Mouse (Mus musculus) heart, postnatal 10 days (tissue): Measurements from ENCODE around the gene Tpk1. TPM values are rescaled to one million over a fixed set of nuclear protein-coding genes. Genes with fewer than 3 reads are reported as not detected.

Source experiments
- DNase-seq, 2 experiments: peaks; one replicate each; pipeline ENCODE4 v3.0.0; 2021
- intact Hi-C: fragments of 180-260 bp; cut with DNase I; formaldehyde crosslinking; loops from one replicate; pipeline ENCODE4 v1.15.1; 2025
- total RNA-seq, 2 experiments: library from RNA; stranded (reverse); gene quantifications; 2 replicates each; pipeline ENCODE4 v1.2.3; 2021

Tpk1 gene
- total RNA-seq, 2 experiments from 2014 or later: 4.8 to 5.4 TPM

DNA sequence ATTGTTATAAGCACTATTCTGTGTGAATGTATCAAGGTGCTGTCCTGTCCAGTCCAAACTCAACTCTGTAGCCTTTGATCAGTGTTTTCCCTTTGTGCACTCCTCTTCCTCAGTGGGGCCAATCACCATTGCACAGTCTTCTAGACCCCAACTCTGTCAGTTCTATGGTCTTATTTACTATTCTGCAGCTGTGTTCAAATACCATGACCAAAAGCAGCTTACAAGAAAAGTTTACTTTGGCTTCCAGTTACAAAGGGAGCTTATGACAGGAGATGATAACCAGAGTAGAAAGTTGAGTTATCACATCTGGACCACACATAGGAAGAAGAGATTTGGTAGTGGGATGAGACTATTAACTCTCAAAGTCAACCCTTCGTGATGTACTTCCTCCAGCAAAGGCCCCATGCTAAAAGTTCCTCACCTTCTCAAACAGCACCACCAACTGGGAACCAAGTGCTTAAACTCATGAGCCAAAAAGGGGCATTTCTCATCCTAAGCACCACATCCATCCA, 298.6 kb downstream of the Tpk1 start:
- intact Hi-C loops: no loop called here
- DNase-seq: no peak

DNA sequence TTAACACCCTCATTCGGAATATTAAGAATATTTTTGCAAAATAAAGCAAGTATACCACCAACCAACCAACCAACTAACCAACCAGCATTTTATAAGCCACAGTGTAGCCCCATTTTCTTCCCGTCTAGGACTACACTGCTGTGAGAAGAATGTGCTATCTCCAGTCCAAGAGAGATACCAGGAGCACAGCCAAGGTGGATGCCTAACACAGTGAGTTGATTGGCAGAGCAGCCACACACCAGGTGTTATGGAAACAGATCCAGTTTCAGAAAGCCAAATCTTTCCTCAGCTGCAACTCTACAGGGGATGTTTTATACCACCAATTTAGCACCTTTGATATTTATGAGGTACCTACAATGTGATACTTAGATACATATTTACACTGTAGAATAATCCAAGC, 299.1 kb downstream of the Tpk1 start:
- intact Hi-C loops: no loop called here
- peak in 1 of 2 experiments; percentile 12 for DNase-seq

DNA sequence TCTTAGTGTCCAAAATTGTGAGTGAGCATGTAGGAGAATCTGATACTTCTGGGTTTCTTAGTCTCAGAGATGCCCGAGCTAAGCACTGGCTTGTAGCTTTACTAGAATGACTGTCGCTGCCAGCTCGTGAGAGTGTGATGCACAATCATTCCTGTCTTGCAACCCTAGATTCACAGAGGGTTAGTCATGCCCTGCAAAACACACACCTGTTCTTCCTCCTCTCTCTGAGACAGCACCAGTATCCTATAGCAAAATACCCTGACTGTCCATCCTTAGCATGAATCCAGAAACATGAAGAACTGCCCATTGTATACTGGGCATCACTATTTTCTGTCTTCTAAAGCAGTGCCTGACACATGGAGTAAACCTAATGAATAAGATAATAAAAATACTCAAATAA, 302.2 kb downstream of the Tpk1 start:
- DNase-seq: no peak
- intact Hi-C loops: no loop called here

DNA sequence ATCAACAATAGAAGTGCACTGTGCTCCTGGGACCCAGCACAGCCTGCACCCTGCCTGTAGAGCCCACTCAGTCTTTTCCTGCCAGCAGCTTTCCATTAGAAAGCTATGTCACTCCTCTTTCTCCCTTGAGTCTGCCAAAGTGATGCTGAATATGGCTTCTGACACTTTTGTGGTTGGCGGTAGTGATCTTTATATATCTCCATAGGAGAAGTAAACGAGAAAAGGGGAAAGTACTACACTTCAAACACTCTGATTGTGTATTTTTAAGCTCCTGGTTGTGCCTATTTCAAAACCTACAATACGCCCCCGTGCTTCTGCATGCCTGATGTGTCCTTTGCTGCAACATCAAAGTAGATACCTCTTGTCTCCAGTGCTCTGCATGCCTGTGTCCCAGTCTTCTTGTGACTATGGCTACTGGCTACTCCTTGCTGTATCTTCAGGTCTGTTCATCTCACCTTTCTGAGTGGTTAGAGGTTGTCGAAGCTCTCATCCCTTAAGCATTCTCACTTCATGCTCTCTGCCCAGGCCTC, 302.7 kb downstream of the Tpk1 start:
- intact Hi-C loops: no loop called here

DNA sequence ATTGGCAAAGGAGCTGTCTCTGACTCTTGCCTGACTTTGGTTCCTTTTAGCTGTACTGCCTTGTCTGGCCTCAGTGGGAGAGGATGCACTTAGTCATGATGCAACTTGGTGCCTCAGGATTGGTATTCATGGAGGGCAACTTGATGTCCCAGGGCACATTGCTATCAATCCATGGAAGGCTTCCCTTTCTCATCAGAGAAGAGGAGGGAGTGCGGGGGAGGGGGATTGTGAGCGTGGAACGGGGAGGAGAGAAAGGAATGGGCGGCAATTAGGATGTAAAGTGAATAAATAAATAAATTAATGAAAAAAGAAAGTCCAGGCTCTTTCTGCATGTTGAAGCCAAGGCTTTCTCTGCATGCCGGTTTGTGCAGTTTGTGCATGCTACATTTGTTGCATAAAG, 304.8 kb downstream of the Tpk1 start:
- intact Hi-C loops: no loop called here
- DNase-seq: no peak

More for the DNA sequence above, 302.7 kb downstream of the Tpk1 start:
- no peak for DNase-seq

DNA sequence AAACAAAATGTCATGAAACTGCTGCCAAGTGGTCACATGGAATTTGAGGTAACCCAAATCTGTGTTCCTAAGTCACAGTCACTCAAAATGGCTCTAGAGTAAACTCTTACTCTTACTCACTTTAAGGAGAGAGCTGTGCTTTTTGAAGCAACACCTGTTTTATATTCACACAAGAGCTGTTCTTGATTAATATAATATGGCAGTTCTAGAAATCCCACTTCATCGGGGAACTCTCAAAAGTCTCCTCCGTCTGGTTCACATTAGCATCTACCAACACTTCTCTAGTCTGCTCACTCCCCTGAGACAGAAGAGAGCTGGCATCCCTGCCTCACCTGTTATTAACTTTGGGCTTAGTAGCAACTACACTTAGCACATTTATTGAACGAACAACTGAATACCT, 305.9 kb downstream of the Tpk1 start:
- no peak for DNase-seq
- intact Hi-C loops: no loop called here

DNA sequence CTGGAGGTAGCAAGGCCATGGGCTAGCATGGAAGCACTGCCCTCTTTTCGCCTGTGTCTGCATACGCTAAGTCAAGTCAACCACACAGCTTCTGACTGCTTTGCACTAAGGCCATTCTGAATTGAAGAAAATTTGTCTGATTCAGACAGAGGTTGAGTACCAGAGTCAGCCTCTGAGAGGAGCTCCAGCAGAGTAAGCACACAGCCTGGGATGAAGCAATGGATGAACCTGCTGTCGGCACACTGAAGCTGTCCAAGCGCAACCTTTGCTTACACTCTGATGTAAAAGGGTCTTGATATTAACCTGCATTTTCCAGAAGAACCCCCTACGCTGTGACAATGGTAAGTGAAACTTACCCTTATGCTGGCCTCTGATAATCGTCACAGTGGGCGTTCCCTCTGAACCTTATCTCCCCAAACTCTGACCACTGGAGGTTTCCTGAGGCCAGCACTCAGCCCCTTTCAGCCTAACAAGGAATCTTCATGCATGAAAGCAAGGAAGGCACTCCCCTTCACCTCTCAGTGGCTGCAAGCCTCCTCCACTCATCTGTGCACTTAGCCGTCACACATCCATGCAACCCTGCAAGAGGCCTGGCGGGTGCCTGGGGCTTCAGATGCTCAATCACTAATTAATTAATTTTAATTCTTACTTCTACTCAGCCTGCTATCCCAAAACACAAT, 311.4 kb downstream of the Tpk1 start:
- no peak for DNase-seq
- intact Hi-C loops: no loop called here

DNA sequence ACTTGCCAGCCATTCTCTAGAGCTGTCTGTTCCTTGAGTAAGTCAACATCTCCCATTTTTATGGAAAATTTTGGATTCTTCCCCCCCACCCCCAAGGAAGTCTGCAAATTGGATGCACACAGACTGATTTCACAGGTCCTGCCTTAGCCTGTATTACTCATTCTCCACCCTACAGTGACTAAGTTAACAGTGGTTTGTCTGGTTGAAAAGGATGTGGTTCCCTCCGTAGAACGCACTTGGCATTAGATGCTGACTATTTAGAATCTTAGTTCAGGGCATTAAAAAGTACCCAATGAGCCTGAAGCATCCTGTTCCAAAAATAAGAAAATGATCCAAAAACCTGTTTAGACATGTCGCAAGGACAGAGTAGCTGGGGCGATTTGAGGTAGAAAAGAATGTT, 312.6 kb downstream of the Tpk1 start:
- intact Hi-C loops: no loop called here
- no peak for DNase-seq

DNA sequence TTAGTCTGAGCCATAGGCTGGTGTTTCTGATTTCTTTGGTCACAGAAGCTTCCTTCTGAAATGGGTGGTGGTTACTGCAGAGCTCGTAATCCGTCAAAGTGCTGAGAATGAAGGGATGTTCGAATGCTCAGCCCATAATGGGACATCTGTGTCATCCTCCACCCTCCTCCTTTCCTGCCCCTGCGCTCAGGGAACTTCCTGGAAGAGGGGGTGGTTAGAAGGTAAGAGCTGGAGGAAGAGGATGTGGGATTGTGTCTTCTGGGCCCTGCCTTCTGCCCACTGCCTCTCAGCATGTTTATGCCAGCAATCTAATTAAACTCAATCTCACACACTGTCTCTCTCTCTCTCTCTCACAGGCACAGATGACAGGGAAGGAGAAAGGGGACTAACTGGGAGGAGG, 317.0 kb downstream of the Tpk1 start:
- intact Hi-C loops: no loop called here
- DNase-seq: no peak

DNA sequence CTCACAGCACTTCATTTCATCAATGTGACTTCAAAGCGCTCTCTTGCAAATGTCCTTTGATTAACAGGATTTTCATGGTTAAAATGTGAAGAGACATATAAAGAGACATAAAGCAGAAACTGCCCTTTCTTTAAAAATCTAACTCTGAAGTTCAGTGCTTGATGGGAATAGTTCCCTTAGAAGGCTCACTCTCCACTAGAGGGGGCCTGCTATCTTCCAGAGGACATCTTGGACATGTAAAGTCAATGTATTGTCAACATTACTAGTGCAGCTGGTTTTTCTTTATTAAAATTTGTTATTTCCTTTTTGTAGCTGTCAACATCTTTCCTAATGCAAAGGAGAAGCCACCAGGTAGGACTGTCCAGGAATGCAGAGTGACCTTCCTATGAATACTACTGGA, 318.4 kb downstream of the Tpk1 start:
- no peak for DNase-seq
- intact Hi-C loops: no loop called here

DNA sequence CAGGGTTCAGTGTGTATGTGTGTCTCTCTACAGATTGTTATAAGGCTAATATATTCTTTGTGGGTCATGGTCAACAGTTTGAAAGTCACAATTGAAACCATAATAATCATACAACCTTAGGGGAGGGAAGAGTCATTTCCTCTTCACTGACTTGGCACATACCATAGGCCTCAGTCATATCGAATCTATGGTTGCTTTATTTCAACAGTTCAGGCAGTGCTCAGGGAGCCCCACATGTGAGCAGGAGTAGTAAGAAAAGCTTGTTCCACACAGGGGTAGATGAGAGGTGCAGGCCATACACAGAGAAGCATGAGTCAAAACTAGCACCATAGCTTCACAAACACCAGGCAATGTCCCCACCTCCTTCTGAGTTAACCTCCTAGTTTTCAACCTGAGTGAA, 323.1 kb downstream of the Tpk1 start:
- DNase-seq: no peak
- intact Hi-C loops: no loop called here

DNA sequence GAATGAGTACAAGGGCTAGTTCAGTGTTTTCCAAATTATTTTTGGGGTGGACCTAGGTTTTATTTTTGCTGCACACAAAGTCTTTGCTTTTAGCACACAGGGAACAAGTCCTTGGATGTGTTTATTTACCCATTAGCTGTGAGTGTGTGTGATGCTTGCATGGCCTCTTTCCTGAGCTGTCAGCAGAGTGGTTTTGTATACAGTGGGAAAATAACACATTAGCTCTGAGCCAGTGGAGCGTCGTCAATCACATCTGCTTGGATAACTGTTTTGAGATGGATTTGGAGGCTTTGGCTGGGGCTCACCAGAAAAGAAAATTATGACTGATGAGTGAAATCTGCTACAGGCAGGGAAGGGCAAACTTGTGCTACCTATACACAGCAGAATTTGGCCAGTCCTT, 323.7 kb downstream of the Tpk1 start:
- intact Hi-C loops: no loop called here
- no peak for DNase-seq

DNA sequence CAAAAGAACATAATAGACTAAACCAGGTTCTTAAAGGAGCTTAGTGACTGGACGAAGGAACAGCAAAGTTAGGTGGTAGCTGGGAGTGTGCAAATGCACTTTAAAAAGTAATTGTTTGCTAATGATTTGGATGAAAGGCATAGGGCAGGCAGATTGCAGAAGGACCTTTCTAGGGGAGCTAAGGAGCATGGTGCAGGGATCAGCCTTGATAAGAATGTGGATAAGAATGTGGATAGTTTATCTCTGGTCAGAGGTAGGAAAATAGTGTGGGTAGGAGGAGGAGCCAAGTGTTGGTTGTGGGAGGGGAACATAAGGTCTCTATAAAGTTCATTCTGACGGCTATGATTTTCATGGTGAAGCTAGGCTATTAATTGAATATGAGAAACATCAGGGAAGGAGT, 327.3 kb downstream of the Tpk1 start:
- intact Hi-C loops: no loop called here
- DNase-seq: no peak

DNA sequence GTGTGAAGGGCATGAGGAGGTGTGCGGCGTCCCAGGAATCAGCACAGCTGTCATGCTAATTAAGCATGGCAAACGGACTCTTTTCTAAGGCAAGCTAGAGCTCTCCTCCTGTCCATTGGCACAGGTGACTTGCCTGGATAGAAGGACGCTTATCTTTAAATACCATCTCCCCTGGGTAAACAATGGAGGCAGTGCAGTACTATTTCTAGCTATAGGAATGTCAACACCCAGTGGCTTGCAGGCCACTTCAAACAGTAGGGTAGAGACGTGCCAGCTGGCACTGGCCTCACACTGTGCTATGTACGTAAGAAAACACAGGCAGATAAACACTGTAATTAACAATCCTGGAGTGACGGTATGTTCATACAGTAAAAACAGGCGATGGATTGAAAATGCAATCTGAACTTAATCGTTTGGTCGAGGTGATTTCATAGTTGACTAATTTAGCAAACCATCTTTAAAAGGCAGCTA, 328.6 kb downstream of the Tpk1 start:
- peak; percentile 70 for DNase-seq
- intact Hi-C loops: no loop called here

DNA sequence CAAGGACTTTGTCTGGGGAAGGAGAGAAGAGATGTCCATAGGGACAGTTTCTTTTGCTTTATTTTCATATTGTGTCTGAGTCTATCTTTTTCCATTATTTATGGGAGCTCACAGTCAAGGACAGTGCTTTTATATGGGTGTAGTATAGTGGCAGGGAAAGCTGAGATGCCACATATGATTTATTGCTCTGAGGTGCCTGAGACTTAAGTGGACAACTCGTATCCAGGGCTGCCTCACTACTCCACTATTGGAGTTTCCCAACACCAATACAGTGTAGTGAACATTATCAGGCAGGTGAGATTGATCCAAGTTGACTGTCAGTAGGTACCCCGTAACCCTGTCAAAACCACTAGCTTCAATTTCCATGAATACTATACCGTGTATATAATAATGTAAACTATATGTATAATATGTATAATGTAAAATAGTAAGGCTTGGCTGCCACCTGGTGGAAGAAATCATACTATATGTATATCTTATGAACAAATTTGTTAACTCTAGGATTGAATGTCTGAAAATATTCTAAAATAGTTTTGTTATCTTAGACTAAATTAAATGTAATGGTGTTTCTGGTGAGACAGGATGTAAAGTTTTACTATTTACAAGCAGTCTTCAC, 330.4 kb downstream of the Tpk1 start:
- intact Hi-C loops: no loop called here
- DNase-seq: no peak

DNA sequence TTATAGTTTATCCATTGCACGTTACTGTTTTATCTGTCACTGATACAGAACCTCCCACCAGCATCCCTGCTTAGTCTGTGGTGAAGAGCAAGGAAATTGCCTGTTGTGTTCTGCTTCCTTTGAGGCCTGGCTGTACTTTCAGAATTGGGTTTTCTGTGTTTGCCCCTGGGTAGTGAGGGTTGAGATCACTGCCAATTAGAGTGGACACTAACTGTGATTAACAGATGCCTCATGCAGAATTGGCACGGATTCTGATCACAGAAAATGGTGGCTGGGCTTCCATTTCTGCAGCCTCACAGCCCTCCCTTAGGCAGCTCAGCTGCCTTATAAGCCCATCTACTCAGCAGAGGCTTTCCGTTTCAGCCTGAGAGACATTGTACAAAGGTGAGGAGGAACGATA, 332.6 kb downstream of the Tpk1 start:
- DNase-seq: no peak
- intact Hi-C loops: no loop called here

DNA sequence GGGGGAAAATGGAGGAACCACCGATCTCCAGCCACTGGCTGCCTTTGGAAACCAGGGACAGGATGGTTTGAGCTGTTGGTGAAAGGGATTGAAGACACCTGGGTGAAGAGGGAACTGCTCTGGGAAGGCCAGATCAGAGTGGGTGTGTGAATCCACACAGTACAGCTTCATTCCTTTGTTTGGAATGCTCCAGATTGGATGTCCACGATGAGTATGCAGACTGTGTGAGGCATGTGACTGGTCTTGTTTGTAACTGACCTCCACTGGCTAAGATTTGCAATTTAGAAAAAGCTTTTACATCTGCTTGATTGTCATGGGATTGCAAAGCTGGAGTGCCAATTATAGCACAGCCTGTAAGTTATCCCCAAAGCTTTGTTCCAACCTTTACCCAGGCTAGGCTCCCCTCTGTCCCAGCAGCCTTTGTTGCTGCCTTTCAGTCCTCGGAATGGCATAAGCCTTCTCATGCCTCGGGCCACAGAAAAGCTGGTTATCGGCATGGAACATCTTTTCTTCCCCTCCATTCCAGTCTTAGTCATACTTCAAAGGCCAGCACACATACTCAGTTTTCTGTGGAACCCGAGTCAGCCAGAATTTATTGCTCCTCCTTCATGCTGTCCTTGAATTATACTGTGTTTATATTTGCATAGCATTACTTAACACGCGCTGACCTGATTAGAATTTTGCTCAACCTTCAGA, 353.0 kb downstream of the Tpk1 start:
- DNase-seq: no peak
- intact Hi-C loops: no loop called here

DNA sequence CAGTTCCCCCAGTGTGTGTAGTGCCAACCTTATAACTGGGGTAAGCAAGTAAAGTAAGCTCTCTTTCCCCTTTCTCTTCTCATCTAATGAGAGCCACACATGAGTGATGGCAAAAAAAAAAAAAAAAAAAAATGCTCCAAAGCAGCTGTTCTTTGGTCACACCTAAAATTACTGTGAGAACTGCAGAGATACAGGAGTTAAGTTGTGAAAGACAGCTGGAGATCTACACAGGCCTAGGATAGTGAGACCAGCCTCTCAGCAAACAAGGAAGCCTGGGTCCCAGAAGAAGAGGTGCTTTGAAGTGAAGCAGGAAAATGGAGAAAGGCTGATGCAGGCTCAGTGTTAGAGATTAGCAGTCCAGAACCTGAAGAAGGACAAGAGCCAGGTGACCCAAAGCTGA, 353.5 kb downstream of the Tpk1 start:
- DNase-seq: no peak
- intact Hi-C loops: no loop called here

DNA sequence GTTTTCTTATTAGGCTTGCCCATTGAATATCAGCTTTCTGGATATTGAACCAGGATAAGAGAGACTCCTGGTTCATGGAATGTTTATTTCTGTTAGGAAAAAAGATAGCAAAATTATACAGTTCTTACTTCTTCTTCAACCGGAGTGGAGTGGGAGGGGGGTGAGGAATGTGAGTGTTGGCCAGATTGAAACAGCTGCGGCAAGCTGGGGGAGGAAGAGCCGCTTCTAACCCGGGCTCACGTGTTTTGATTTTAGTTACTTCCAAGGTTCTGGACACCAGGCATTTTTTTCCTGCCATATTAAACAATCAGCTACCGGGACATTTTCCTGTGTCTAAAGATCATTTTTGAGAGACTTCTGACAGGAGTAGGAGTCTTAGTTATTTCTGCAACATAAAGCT, 356.0 kb downstream of the Tpk1 start:
- DNase-seq: peak; percentile 33 to 48
- intact Hi-C loops: no loop called here

DNA sequence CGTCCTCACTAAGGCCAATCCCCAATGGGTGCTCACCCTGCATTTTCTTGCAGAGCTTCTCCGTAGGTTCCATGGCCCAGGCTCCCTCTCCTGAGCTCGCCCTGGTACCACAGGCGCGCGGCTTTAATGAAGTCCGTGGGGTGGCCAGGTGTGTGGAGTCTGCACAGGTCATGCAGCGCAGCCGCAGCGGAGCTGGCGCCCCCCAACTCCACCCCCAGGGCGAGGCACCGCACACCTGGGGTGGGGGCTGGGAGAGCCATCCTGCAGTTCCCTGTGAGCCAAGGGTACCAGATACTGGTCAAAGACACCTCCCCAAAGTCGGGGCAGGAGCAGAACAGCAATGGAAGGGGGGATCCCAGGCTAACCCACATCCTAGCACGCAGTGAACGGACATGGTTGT, 356.6 kb downstream of the Tpk1 start, which contains the start of gene Nobox:
Gene Nobox (minus strand): TSS at position 101 of the 400 bp plus-strand sequence.
- intact Hi-C loops: no loop called here
- no peak for DNase-seq

DNA sequence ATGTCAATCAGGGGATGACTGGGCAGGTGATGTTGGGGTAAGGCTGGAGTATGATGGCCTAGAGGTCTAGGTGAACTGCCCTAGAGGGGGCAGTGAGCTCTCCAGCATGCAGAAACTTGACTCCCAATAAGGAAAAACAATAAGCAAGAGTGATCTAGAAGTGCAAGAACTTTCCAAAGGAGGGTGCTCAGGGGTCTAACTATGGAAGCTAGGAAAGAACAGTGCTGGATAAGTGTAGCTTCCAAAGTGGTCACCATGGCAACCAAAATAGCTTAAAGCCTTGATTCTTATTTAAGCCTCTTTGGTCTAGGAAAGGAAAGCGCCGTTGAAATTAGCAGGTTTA, 368.6 kb downstream of the Tpk1 start:
- DNase-seq: no peak
- intact Hi-C loops: loop anchor here (1.0 to 5.0 kb wide), 3 partner anchors 17 to 275 kb away; no protein-coding TSS in a partner anchor
